Mouse (Mus musculus) megakaryocyte, embryonic 14.5 days (primary cell): Measurements from ENCODE around the gene Arhgap19.

ENCODE experiments used
- FLI1 ChIP-seq: IDR thresholded peaks from 2 replicates; pipeline ENCODE4 v1.6.1; 2012; ENCODE audit warnings: low read length, inconsistent platforms, mixed read lengths
- GATA1 ChIP-seq: IDR thresholded peaks from 3 replicates; pipeline ENCODE4 v1.6.1; 2012; ENCODE audit warnings: mixed read lengths, low read length, inconsistent platforms, borderline replicate concordance

GRCm38 (mm10) chr19:41724831-41725470 is 76.9 kb downstream of the Arhgap19 start:
- TF ChIP-seq GATA1 (no peak), FLI1 (no peak)
